Mouse (Mus musculus): ENCODE results near the gene Mcm10. TPM values are rescaled to one million over a fixed set of nuclear protein-coding genes. Genes with fewer than 3 reads are reported as not detected.
A peak's percentile ranks its signal among the peaks of the same experiment; 100 is the strongest.

The Mcm10 gene
- total RNA-seq (2014; rRNA removed), result 36.0 and 53.8 TPM in 2 replicates
- polyA plus RNA-seq (2012; rRNA removed), result 11.9 and 21.8 TPM in 2 replicates

GRCm38 (mm10) chr2:5012491-5013324 lies at the start of gene Mcm10:
Gene Mcm10, minus strand, starts transcription at chr2:5012791.
- TF ChIP-seq CTCF (IDR thresholded peaks at IDR 0.05; ENCODE audit: low read depth, low read length), result no peak
- TF ChIP-seq POLR2A (IDR thresholded peaks at IDR 0.05; ENCODE audit: extremely low read depth, insufficient read depth, low read length), result no peak
- WGBS, result 2% methylated on average over 32 of the region's 32 CpGs
- Histone ChIP-seq H3K4me3 (ENCODE audit: insufficient read depth, low read depth, low read length) (peak within 1 kb of the TSS; percentile 68), H3K9ac (ENCODE audit: low read depth, low read length) (peak within 1 kb of the TSS; percentile 58), H3K36me3 (ENCODE audit: control insufficient read depth, insufficient read depth, low read length) (no peaks in the 10 kb centered on the region), H3K27me3 (ENCODE audit: control insufficient read depth, insufficient read depth, low read length) (no peaks in the 10 kb centered on the region), H3K79me2 (ENCODE audit: control insufficient read depth, insufficient read depth, low read length) (no peaks in the 10 kb centered on the region), H3K4me1 (ENCODE audit: control insufficient read depth, insufficient read depth, low read length) (peaks cover 5% of the 10 kb centered on the region; the same call in 1 of the 2 replicates), H3K27ac (replicated peaks; ENCODE audit: insufficient read depth, low read depth, low read length) (no peak within 1 kb of the TSS)
- peak; percentile 92 for DNase-seq (ENCODE audit: extremely low read depth, low read depth, low spot score)

GRCm38 (mm10) chr2:5061133-5061708 lies 48.6 kb upstream of the Mcm10 start:
- H3K27ac ChIP-seq (replicated peaks; ENCODE audit: insufficient read depth, low read depth, low read length), result peak overlapping the region; percentile 55
- peak; percentile 91 for DNase-seq (ENCODE audit: extremely low read depth, low read depth, low spot score)
- H3K79me2 ChIP-seq (ENCODE audit: control insufficient read depth, insufficient read depth, low read length), result peaks cover 32% of the 10 kb centered on the region; the same call in 1 of the 2 replicates
- no peaks in the 10 kb centered on the region for H3K27me3 ChIP-seq (ENCODE audit: control insufficient read depth, insufficient read depth, low read length)
- H3K9ac ChIP-seq (ENCODE audit: low read depth, low read length), result no peak overlapping the region; the same call in 1 of the 2 replicates
- peak overlapping the region; percentile 7; the same call in 1 of the 2 replicates for H3K4me3 ChIP-seq (ENCODE audit: insufficient read depth, low read depth, low read length)
- 21% methylated on average over 8 of the region's 8 CpGs for whole genome bisulfite sequencing
- TF ChIP-seq POLR2A (IDR thresholded peaks at IDR 0.05; ENCODE audit: extremely low read depth, insufficient read depth, low read length) (no peak), CTCF (IDR thresholded peaks at IDR 0.05; ENCODE audit: low read depth, low read length) (no peak)
- H3K4me1 ChIP-seq (ENCODE audit: control insufficient read depth, insufficient read depth, low read length), result peaks cover 15% of the 10 kb centered on the region
- peaks cover 20% of the 10 kb centered on the region for H3K36me3 ChIP-seq (ENCODE audit: control insufficient read depth, insufficient read depth, low read length)

GRCm38 (mm10) chr2:5059997-5060396 lies 47.4 kb upstream of the Mcm10 start:
- Histone ChIP-seq H3K4me3 (ENCODE audit: insufficient read depth, low read depth, low read length) (no peak overlapping the region), H3K79me2 (ENCODE audit: control insufficient read depth, insufficient read depth, low read length) (peaks cover 37% of the 10 kb centered on the region; the same call in 1 of the 2 replicates), H3K27ac (replicated peaks; ENCODE audit: insufficient read depth, low read depth, low read length) (peak overlapping the region; percentile 3; the same call in 1 of the 2 replicates), H3K4me1 (ENCODE audit: control insufficient read depth, insufficient read depth, low read length) (peaks cover 15% of the 10 kb centered on the region), H3K36me3 (ENCODE audit: control insufficient read depth, insufficient read depth, low read length) (peaks cover 20% of the 10 kb centered on the region), H3K9ac (ENCODE audit: low read depth, low read length) (no peak overlapping the region), H3K27me3 (ENCODE audit: control insufficient read depth, insufficient read depth, low read length) (no peaks in the 10 kb centered on the region)
- no peak for DNase-seq (ENCODE audit: extremely low read depth, low read depth, low spot score)
- WGBS, result 74% methylated on average over 4 of the region's 4 CpGs
- TF ChIP-seq CTCF (IDR thresholded peaks at IDR 0.05; ENCODE audit: low read depth, low read length) (no peak), POLR2A (IDR thresholded peaks at IDR 0.05; ENCODE audit: extremely low read depth, insufficient read depth, low read length) (no peak)

DNA sequence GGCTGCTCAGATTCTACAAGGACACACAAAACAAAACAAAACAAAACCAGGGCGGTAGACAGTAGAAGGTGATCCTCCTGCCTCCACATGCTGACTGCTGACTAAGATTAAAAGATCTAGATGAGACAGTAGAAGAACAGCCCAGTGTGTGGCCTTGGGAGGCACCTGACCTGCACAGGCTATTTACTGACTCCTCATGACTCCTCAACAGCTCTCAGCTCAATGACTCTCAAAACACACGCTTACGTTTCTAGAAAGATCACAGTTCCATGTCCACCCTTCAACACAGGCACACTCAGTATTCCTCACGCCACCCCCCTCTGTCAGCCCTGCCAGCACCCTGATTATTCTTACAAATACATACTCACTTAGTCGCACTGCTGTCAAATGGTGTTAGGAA lies 45.8 kb upstream of the Mcm10 start:
- Histone ChIP-seq H3K4me3 (ENCODE audit: insufficient read depth, low read depth, low read length) (no peak overlapping the region), H3K4me1 (ENCODE audit: control insufficient read depth, insufficient read depth, low read length) (peaks cover 15% of the 10 kb centered on the region), H3K36me3 (ENCODE audit: control insufficient read depth, insufficient read depth, low read length) (peaks cover 31% of the 10 kb centered on the region), H3K79me2 (ENCODE audit: control insufficient read depth, insufficient read depth, low read length) (peaks cover 40% of the 10 kb centered on the region; the same call in 1 of the 2 replicates), H3K27me3 (ENCODE audit: control insufficient read depth, insufficient read depth, low read length) (no peaks in the 10 kb centered on the region), H3K9ac (ENCODE audit: low read depth, low read length) (no peak overlapping the region), H3K27ac (replicated peaks; ENCODE audit: insufficient read depth, low read depth, low read length) (no peak overlapping the region)
- no peak for TF ChIP-seq CTCF (IDR thresholded peaks at IDR 0.05; ENCODE audit: low read depth, low read length)
- TF ChIP-seq POLR2A (IDR thresholded peaks at IDR 0.05; ENCODE audit: extremely low read depth, insufficient read depth, low read length), result no peak
- 74% methylated on average over 5 of the region's 5 CpGs for WGBS
- DNase-seq (ENCODE audit: extremely low read depth, low read depth, low spot score), result peak; percentile 51

- Histone ChIP-seq H3K36me3 (ENCODE audit: control insufficient read depth, insufficient read depth, low read length) (peaks cover 63% of the 10 kb centered on the region), H3K27ac (replicated peaks; ENCODE audit: insufficient read depth, low read depth, low read length) (no peak overlapping the region), H3K9ac (ENCODE audit: low read depth, low read length) (no peak overlapping the region), H3K79me2 (ENCODE audit: control insufficient read depth, insufficient read depth, low read length) (peaks cover 10% of the 10 kb centered on the region; the same call in 1 of the 2 replicates), H3K4me1 (ENCODE audit: control insufficient read depth, insufficient read depth, low read length) (no peaks in the 10 kb centered on the region), H3K27me3 (ENCODE audit: control insufficient read depth, insufficient read depth, low read length) (no peaks in the 10 kb centered on the region), H3K4me3 (ENCODE audit: insufficient read depth, low read depth, low read length) (no peak overlapping the region)
- TF ChIP-seq CTCF (IDR thresholded peaks at IDR 0.05; ENCODE audit: low read depth, low read length), result no peak
- TF ChIP-seq POLR2A (IDR thresholded peaks at IDR 0.05; ENCODE audit: extremely low read depth, insufficient read depth, low read length), result no peak
- no peak for DNase-seq (ENCODE audit: extremely low read depth, low read depth, low spot score)
- WGBS, result 89% methylated on average over 2 of the region's 2 CpGs
Observed at GRCm38 (mm10) chr2:5050562-5050961, 38.0 kb upstream of the Mcm10 start.
